Mouse (Mus musculus): ENCODE measurements around the gene Tmem238.

Tmem238 gene

DNA sequence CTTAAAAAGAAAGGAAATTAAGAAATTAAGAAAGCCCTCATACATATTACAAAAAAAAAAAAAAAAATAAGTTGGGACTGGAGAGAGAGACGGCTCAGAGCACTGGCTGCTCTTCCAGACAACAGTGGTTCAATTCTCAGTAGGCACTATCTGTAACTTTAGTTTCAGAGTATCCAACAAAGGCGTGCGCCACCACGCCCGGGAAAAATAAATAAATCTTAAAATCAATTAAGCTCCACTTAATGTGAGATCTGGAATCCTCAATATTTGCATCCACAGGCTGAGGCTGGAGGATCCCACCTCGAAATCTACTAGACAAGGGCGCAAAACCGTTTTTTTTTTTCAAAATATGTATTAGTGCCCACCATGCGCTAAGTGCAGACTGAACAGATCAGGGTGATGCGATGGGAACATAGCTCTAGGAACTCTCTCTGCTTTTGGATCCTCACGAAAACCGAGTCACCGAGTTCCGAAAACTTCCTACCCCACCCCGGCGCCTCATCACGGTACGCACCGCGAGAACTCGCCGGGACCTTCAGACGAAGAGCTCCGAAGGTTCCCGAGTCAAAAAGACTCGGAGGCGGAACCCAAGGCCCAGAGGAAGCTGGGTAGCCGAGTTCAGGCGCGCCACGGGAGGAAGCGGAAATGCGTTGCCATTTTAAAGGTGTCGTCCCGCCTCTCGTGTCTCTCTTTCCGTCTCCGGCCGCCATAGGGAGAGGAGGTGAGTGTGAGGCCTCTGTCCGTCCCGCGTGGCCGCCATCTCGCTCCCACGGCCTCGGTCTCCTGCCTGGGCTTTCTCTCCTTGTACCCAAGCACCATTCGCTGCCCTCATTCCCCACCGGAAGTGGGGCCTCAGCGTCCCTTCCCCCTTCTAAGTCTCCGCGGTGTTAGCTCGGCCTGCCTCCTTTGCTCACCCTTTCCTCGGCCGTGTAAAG lies 3.1 kb upstream of the Tmem238 start, which contains the start of gene Rpl28:
Rpl28 (plus strand) TSS at position 597 of the 935 bp plus-strand sequence.
- peak; percentile 93 for DNase-seq (ENCODE audit: low spot score)

DNA sequence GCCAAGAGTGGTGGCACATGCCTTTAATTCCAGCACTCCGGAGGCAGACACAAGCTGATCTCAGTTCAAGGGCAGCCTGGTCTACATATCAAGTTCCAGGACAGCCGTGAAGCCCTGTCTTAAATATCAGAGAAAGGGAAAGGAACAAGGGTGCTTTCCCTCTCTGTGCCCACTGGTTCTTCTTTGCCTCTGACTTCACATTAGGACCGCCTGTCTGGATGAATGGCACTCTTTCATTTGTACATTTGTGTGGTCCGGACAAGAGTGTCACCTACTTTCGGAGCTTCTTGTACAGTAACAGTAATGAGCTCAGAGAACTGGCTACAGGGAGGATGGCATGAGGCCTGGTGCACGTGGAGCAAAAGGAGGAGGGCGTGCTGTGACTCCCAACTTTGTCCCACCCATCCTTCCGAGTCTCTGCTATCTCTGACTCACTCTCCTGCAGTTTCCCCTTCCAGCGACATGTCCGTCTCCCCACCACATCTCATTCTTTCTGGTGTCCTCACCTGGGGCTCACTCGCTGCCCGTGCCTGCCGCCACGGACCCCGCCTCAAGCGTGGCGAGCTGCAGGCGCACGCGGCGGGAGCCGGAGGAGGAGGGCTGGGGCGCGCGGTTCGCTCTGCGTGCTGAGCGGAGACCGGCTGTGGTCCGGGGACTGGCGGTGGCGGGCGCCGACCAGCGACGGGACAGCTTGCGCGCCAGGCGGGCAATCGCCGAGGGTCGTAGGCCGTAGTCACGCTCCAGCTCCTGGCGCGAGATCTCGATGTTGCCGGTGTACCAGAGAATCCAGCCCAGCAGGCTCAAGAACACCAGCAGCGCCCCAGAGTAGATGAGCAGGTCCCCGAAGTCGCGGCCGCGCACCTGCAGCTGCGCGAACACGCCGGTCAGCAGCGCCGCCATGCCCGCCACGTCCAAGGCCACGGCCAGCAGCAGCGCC lies 689 bp downstream of the Tmem238 start:
- DNase-seq (ENCODE audit: low spot score), result peak; percentile 76

DNA sequence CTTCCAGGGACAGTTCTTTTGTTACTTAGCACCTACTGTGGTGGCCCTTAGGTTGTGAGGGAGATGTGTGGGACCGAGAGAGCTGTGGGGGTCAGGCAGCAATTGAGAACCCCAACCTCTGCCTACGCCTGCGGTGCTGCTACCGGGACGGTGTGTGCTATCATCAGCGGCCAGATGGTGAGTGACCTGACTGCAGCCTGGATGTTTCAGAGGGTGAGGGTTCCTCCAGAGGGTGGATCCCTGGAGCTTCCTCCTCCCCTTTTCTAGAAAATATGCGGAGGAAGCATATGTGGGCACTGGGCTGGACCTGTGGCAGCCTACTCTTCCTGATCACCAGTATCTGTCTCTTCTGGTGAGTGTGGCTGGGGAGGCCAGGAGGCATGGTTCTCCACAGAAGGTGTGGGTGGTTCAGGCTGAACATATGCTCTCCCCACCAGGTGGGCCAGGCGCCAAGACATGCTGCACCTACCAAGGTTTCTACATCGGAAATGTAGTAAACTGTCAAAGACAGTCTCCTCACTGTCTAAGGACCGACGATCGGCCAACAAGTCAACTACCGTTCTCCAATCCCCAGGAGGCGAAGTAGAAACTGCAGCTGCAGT lies 5.7 kb downstream of the Tmem238 start:
- no peak for DNase-seq (ENCODE audit: low spot score)

DNA sequence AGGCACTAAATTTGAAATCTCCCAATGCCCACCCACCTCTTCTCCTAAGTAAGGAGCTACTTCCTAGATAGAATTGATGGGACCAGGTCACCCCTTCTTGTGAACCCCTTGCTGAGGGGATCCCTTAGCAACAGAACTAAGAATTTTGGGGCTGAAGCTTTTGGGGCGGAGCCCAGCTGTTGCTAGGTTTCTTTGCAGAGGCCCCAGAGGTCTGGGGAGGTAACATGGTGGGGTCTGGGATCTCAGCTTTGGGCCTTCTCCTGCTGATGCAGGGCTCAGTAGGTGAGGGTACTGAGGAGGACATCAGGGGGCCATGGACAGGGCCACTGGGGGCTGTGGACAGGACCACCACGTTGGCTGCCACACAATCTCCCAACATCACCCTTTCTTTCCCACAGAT lies 6.7 kb downstream of the Tmem238 start, which contains the start of the genes Il11 and Tmem190:
Il11 (minus strand) TSS at position 101 of the 400 bp plus-strand sequence.
Tmem190 (plus strand) TSS at position 179 of the 400 bp plus-strand sequence.
- DNase-seq (ENCODE audit: low spot score), result no peak

GRCm38 (mm10) chr7:4782130-4782529 lies 7.3 kb downstream of the Tmem238 start:
- DNase-seq (ENCODE audit: low spot score), result no peak

DNA sequence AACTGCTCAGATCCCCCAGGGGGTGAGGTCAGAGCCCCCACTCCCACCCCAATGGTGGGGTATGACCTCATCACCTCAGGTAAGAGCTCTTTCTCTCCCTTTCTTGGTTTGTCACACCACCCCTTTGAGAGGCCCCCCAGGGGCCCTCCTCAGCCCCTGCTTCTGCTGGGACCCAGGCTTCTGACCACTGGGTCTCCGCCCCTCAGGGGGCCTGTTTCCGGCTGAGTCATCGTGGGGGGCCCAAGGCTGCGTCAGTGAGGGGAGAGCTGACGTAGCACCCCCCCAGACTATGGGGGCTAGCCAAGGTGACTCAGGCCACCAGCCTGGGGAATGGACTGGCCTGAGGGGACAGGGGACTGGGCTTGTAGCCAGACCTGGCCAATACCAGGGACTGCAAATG lies 9.5 kb downstream of the Tmem238 start:
- DNase-seq (ENCODE audit: low spot score), result no peak

DNA sequence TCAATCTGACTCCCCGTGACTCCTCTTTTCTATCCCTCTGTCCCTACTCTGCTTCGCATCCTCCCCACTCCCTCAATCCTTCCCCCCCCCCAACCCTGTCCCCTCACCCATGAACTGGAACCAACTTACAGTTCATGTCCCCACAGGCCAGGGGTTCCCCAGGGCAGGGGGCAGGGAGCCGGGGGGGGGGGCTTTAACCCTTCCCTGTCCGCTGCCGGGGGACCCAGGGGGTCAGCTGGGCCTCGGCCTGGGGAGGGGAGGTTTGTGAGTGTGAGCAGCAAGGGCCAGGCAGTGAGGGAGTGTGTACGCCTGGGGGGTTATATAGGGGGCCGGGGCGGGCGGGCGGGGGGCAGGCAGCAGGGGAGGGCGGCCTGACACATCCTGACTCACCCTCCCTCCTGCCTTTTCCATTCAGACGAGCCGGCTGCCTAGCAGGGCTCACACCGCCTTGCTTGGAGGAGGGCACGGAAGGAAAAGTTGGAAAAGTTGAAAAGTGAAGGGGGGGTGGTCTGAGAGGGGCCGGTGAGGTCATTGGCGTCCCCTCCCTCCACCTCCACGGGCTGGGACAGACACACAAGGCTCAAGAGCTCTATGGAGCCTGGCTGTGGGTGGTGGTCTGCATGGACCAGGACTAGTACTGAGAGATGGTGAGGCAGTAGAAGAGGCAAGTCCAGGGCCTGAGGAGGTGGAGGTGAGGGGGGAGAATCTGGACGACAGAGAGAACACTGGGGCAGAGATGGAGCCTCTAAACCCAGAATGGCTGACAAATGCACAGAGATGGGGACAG lies 11.4 kb downstream of the Tmem238 start:
- no peak for DNase-seq (ENCODE audit: low spot score)

- peak; percentile 59 for DNase-seq (ENCODE audit: low spot score)
These were observed 12.3 kb downstream of the Tmem238 start for GRCm38 (mm10) chr7:4776861-4777830.

- DNase-seq (ENCODE audit: low spot score), result no peak
These were observed 13.3 kb downstream of the Tmem238 start for GRCm38 (mm10) chr7:4776131-4776530.

GRCm38 (mm10) chr7:4771202-4771601 lies 18.3 kb downstream of the Tmem238 start, which contains the start of gene Fam71e2:
Gene Fam71e2 (minus strand): TSS chr7:4771302.
- no peak for DNase-seq (ENCODE audit: low spot score)

DNA sequence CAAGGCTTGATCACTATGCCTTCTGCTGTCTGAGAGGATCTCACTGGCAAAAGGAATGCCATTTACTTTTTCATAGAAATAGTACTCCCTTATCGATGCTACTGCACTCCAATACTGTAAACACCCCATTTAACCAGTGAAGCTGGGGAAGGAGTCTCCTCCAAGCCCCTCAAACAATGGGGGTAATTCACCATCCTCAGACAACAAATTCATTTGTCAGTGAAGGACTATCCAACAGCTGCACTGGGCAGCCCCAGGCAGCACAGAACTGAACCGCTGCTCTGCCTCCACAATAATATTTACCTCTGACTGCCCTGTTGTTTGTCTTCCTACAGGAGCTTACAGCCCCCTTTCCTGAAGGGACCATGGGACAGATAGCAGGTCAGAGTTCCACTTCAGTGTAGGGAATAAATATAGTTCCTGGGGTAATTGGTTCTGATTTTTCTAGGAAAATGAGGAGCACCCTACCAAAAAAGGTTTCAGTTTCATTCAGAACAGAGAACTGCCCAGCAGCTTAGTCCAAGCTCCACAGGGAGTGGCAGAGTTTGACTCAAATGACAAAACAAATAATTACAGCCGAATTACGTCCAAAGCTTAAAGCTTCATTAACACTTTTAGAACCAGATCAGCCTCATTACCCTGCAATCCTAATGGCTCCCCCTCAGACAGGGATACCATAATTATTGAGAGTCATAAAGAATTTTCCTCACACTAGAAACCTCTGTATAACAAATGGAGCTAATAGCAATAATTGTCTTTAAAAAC lies 24.3 kb downstream of the Tmem238 start:
- DNase-seq (ENCODE audit: low spot score), result no peak

DNA sequence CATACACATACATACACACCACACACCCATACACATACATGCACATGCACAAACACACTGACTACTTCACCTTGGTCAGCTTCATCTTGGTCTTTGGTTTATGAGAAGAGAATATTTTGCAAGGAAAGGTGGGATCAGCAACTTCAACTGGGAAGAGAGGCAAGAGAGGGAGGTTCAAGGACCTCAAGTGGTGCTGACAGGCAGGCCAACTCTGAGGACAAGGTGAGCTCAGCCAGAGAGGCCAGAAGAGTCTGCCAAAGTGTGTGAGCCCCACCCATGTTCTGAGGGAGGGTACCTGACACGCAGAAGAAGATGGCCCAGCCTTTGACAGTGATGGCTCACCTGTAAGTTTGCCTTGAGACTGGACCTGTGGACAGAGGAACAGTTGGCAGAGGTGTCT lies 29.8 kb downstream of the Tmem238 start:
- DNase-seq (ENCODE audit: low spot score), result no peak

DNA sequence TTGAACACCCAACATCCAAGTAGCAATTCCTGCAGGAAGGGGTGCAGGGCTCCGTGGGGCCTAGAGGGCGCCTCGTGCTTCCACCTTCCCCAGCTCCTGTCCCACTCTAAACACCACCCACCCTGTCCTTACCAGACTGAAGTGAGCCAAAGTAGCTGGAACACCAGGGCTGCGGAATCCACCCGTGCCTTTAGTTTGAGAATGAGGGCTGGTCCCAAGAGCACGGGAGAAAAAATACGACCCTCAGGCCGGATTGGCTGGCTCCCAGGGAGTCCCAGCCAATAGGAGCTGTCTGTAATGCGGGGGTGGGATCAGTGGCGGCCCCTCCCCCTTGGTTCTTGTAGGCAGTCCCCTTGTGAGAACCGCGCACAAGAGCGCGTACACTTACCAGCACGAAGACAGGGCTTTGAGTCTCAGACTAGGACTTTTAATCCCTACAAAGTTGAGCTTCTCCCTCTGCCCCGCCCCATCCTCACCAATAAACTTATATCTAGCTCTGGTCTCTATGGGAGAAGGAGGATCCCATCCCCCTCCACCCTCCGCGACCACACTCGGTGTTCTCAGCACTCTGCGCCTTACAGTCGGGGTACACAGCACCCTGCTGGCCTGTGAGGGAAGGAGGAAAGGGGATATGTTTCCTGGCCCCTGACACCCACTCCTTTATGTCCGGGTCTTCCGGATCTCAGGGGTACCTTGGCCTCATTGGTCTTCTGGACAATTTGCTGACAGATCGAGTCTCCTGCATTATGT lies 36.5 kb downstream of the Tmem238 start, which contains the start of gene Cox6b2:
Cox6b2 (minus strand) TSS at position 274 of the 750 bp plus-strand sequence.
- DNase-seq (ENCODE audit: low spot score), result peak; percentile 79

DNA sequence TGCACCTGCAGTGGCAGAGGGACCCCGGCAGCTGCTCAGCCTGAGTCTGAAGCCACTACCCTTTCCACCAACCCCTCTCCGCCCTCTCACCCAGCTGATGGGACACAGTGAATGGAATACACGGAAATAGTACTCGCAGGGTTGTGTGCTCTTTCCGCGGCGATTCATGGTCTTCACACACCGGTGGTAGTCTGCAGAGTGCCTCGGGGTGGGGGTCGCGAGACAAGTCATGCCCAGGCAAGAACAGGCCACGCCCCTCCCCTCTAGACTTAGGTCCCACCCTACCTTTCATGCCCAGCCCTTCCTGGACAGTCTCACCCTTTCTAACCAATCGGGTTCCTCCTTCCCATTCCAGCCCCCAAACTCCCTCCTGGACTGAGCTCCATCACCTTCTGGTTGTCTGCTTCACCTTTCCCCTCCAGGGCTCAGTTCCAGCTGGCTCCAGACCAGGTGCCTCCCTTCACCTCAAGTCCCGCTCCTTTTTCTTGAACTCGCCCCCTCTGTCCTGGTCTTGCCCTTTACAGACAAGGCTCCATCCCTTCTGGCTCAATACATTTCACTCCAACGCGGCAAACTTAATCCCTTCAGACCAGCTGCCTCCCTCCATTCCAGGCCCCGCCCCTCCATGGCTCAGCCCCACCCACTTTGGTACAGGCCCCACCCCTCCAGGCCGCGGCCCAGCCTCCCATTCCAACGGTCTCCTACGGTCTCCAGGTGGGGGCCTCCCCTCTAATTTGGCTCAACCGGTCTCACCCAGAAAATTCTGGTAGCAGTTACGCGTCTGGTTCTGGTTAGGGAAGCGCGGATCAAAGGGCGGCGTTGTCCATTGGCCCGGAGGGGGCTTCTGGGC lies 37.3 kb downstream of the Tmem238 start:
- DNase-seq (ENCODE audit: low spot score), result peak; percentile 47

GRCm38 (mm10) chr7:4749169-4749568 lies 40.3 kb downstream of the Tmem238 start:
- no peak for DNase-seq (ENCODE audit: low spot score)

GRCm38 (mm10) chr7:4748321-4748720 lies 41.1 kb downstream of the Tmem238 start:
- no peak for DNase-seq (ENCODE audit: low spot score)
